9 mouse cellular contexts compared by ENCODE assay signal in genomic region chr10:90689854-90690513, GRCm38 (mm10).
DNase-seq lines count a peak whose midpoint lies in the region; ATAC-seq lines count a peak whose summit lies in the region.
"Had no signal": no experiment of that assay in that cellular context is flagged by ENCODE, and none has a peak within 500 bp of the region (broad histone marks: within the 10 kb centered on the region; RNA-seq: fewer than 3 reads in every experiment).

No protein-coding gene starts in this region.

- H3K4me2 ChIP-seq in midbrain, embryonic 11.5 days: no peak overlapping the region
- H3K4me2 ChIP-seq: liver, embryonic 15.5 days had no signal

- H3K27me3 ChIP-seq in midbrain, embryonic 11.5 days (ENCODE audit: control insufficient read depth, insufficient read depth, low read length): no peaks in the 10 kb centered on the region
- H3K27me3 ChIP-seq: liver, embryonic 15.5 days had no signal

- 62% methylated on average over 11 of the region's 11 CpGs for WGBS in midbrain, embryonic 11.5 days

- peak; percentile 63 for ATAC-seq in midbrain, embryonic 11.5 days (ENCODE audit: low FRiP score)

- H3K9me3 ChIP-seq in midbrain, embryonic 11.5 days (ENCODE audit: control insufficient read depth, low read length): no peaks in the 10 kb centered on the region
- H3K9me3 ChIP-seq: liver, embryonic 15.5 days had no signal

- peak; percentile 24 to 84 for DNase-seq in heart, adult 18-20 months
- DNase-seq in heart, postnatal 25 days (ENCODE audit: low spot score): no peak
- DNase-seq in Muller cell, postnatal 12 days (ENCODE audit: inconsistent ontology term): peak; percentile 36
- peak; percentile 89 to 94 for DNase-seq in cerebellum, postnatal 10 days
- peak; percentile 71 to 81 for DNase-seq in frontal cortex, postnatal 36 days (ENCODE audit: low spot score in 2 of 2)
- DNase-seq in layer of hippocampus, adult 9-11 months: peak; percentile 65
- DNase-seq in midbrain, embryonic 11.5 days (ENCODE audit: low spot score, missing footprints): peak; percentile 96
- peak; percentile 86 for DNase-seq in testis, postnatal 10 days (ENCODE audit: low spot score)

- H3K4me1 ChIP-seq in midbrain, embryonic 11.5 days (ENCODE audit: control insufficient read depth, insufficient read depth, low read length): no peaks in the 10 kb centered on the region
- H3K4me1 ChIP-seq: liver, embryonic 15.5 days had no signal

- no peaks in the 10 kb centered on the region for H3K36me3 ChIP-seq in midbrain, embryonic 11.5 days (ENCODE audit: control insufficient read depth, insufficient read depth, low read length)
- H3K36me3 ChIP-seq: liver, embryonic 15.5 days had no signal

- no peak overlapping the region for H3K4me3 ChIP-seq in midbrain, embryonic 11.5 days (ENCODE audit: low read depth, low read length)
- H3K4me3 ChIP-seq: liver, embryonic 15.5 days had no signal

- no peak overlapping the region for H3K27ac ChIP-seq in midbrain, embryonic 11.5 days (ENCODE audit: low read depth, low read length)
- H3K27ac ChIP-seq: liver, embryonic 15.5 days had no signal

- intact Hi-C loops in heart, postnatal 25 days (cut with DNase I): loop anchor here (1.0 kb wide), 1 partner anchor 609 kb away; no protein-coding TSS in a partner anchor

- no peak overlapping the region for H3K9ac ChIP-seq in midbrain, embryonic 11.5 days (ENCODE audit: low read length)
- H3K9ac ChIP-seq: liver, embryonic 15.5 days had no signal
